Mouse (Mus musculus) limb, embryonic 11.5 days (tissue): ENCODE results near the gene Klhdc3. TPM values are rescaled to one million over a fixed set of nuclear protein-coding genes. Genes with fewer than 3 reads are reported as not detected.

Source experiments
- ATAC-seq: fragments of 200-750 bp; cut with Nextera tagmentation; 2 replicates; pipeline ENCODE4 v1.8.0; 2017; ENCODE audit warnings: low read depth; ENCODE audit not compliant: insufficient number of reproducible peaks, low FRiP score, low TSS enrichment
- DNase-seq: peaks from one replicate; pipeline ENCODE4 v3.0.0-alpha.2; 2015; ENCODE audit warnings: low spot score
- H3K27ac ChIP-seq: fragments of 300-500 bp; sonication (generic); replicated peaks from 2 replicates; pipeline ENCODE4 v1.5.1; 2014; ENCODE audit warnings: low read depth, mild to moderate bottlenecking, low read length
- H3K27me3 ChIP-seq: fragments of 300-500 bp; sonication (generic); 2 replicates; pipeline ENCODE4 v1.6.1; 2014; ENCODE audit warnings: mild to moderate bottlenecking, low read length, mixed read lengths; ENCODE audit not compliant: control insufficient read depth, insufficient read depth
- H3K36me3 ChIP-seq: fragments of 300-500 bp; sonication (generic); 2 replicates; pipeline ENCODE4 v1.6.1; 2014; ENCODE audit warnings: mild to moderate bottlenecking, low read length, moderate library complexity, mixed read lengths; ENCODE audit not compliant: control insufficient read depth, insufficient read depth
- H3K4me1 ChIP-seq: fragments of 300-500 bp; sonication (generic); 2 replicates; pipeline ENCODE4 v1.6.1; 2014; ENCODE audit warnings: low read length, mixed read lengths; ENCODE audit not compliant: control insufficient read depth, insufficient read depth
- H3K4me2 ChIP-seq: fragments of 300-500 bp; sonication (generic); 2 replicates; pipeline ENCODE4 v1.6.1; 2014; ENCODE audit warnings: low read depth, mild to moderate bottlenecking, moderate library complexity; ENCODE audit not compliant: severe bottlenecking
- H3K4me3 ChIP-seq: fragments of 300-500 bp; sonication (generic); 2 replicates; pipeline ENCODE4 v1.5.1; 2014; ENCODE audit warnings: low read depth, low read length
- H3K9ac ChIP-seq: fragments of 300-500 bp; sonication (generic); 2 replicates; pipeline ENCODE4 v1.6.1; 2014; ENCODE audit warnings: mild to moderate bottlenecking, low read length
- H3K9me3 ChIP-seq: fragments of 300-500 bp; sonication (generic); 2 replicates; pipeline ENCODE4 v1.6.1; 2016; ENCODE audit warnings: low read length; ENCODE audit not compliant: control insufficient read depth
- WGBS: fragments of 180-500 bp; shearing (Covaris S2); extraction: QIAGEN DNeasy Blood & Tissue Kit; methylation state at CpG from one replicate; pipeline ENCODE4 v1.1.7; 2014; 5-methylcytosine and 5-hydroxymethylcytosine counted together
- polyA plus RNA-seq: library from polyadenylated mRNA; unstranded; fragments of >200 nt; fragmentation: Nextera tagmentation; extraction: Ambion mirVana; gene quantifications from 2 replicates; pipeline ENCODE4 v1.2.1, GENCODE M21; 2014

The Klhdc3 gene
- 117 and 121 TPM in 2 replicates for polyA plus RNA-seq

GRCm38 (mm10) chr17:46680760-46681373 is at the start of gene Klhdc3:
Gene Klhdc3 (minus strand): TSS chr17:46680914.
- Histone ChIP-seq H3K4me2 (peak within 1 kb of the TSS; percentile 83), H3K9ac (peak within 1 kb of the TSS; percentile 70), H3K9me3 (no peaks in the 10 kb centered on the region), H3K27ac (peak within 1 kb of the TSS; percentile 88), H3K27me3 (no peaks in the 10 kb centered on the region), H3K4me3 (peak within 1 kb of the TSS; percentile 88), H3K4me1 (peaks cover 17% of the 10 kb centered on the region), H3K36me3 (peaks cover 48% of the 10 kb centered on the region)
- DNase-seq, result peak; percentile 100
- under 1% methylated on average over 48 of the region's 49 CpGs for WGBS
- ATAC-seq, result peak; percentile 97

GRCm38 (mm10) chr17:46728904-46729318 is 48.2 kb upstream of the Klhdc3 start, which contains the start of gene Gnmt:
Gene Gnmt (minus strand): TSS chr17:46729168.
- 17% methylated on average over 24 of the region's 24 CpGs for WGBS
- ATAC-seq (no peak), DNase-seq (no peak)
- Histone ChIP-seq H3K4me3 (no peak within 1 kb of the TSS), H3K27ac (no peak within 1 kb of the TSS), H3K9ac (no peak within 1 kb of the TSS; the same call in 1 of the 2 replicates), H3K4me1 (0 out of 2 replicates have a peak, but pooled peaks cover 6% of the 10 kb centered on the region), H3K9me3 (no peaks in the 10 kb centered on the region), H3K4me2 (peak within 1 kb of the TSS; percentile 31), H3K27me3 (peaks cover 12% of the 10 kb centered on the region), H3K36me3 (0 out of 2 replicates have a peak, but pooled peaks cover 2% of the 10 kb centered on the region)

- ATAC-seq, result no peak
- Histone ChIP-seq H3K4me3 (no peak overlapping the region), H3K9ac (no peak overlapping the region), H3K9me3 (no peaks in the 10 kb centered on the region), H3K27ac (no peak overlapping the region), H3K4me1 (0 out of 2 replicates have a peak, but pooled peaks cover 6% of the 10 kb centered on the region), H3K27me3 (peaks cover 12% of the 10 kb centered on the region), H3K4me2 (peak overlapping the region; percentile 31; the same call in 1 of the 2 replicates), H3K36me3 (peaks cover 2% of the 10 kb centered on the region; the same call in 1 of the 2 replicates)
- no peak for DNase-seq
- WGBS, result 45% methylated on average over 11 of the region's 11 CpGs
Measured at GRCm38 (mm10) chr17:46728496-46728895, 47.8 kb upstream of the Klhdc3 start.

GRCm38 (mm10) chr17:46728021-46728420 is 47.3 kb upstream of the Klhdc3 start:
- peaks cover 2% of the 10 kb centered on the region; the same call in 1 of the 2 replicates for H3K36me3 ChIP-seq
- H3K9ac ChIP-seq, result no peak overlapping the region
- H3K4me1 ChIP-seq, result 0 out of 2 replicates have a peak, but pooled peaks cover 6% of the 10 kb centered on the region
- H3K27ac ChIP-seq, result no peak overlapping the region
- DNase-seq (peak; percentile 60), ATAC-seq (no peak)
- H3K27me3 ChIP-seq, result peaks cover 12% of the 10 kb centered on the region
- no peak overlapping the region for H3K4me2 ChIP-seq
- 39% methylated on average over 6 of the region's 6 CpGs for WGBS
- no peak overlapping the region for H3K4me3 ChIP-seq
- H3K9me3 ChIP-seq, result no peaks in the 10 kb centered on the region

GRCm38 (mm10) chr17:46727271-46727670 is 46.6 kb upstream of the Klhdc3 start:
- Histone ChIP-seq H3K4me3 (no peak overlapping the region), H3K9ac (no peak overlapping the region), H3K4me1 (0 out of 2 replicates have a peak, but pooled peaks cover 6% of the 10 kb centered on the region), H3K27ac (no peak overlapping the region), H3K4me2 (no peak overlapping the region), H3K36me3 (peaks cover 2% of the 10 kb centered on the region; the same call in 1 of the 2 replicates), H3K27me3 (peaks cover 12% of the 10 kb centered on the region), H3K9me3 (no peaks in the 10 kb centered on the region)
- WGBS, result 91% methylated on average over 11 of the region's 11 CpGs
- no peak for ATAC-seq
- DNase-seq, result no peak

- WGBS, result 92% methylated on average over 26 of the region's 26 CpGs
- H3K4me2 ChIP-seq, result no peak overlapping the region
Measured at GRCm38 (mm10) chr17:46725731-46726645, 45.3 kb upstream of the Klhdc3 start.

GRCm38 (mm10) chr17:46725273-46725672 is 44.6 kb upstream of the Klhdc3 start:
- peak; percentile 68 for DNase-seq
- H3K27me3 ChIP-seq, result peaks cover 12% of the 10 kb centered on the region
- H3K36me3 ChIP-seq, result peaks cover 2% of the 10 kb centered on the region; the same call in 1 of the 2 replicates
- WGBS, result 51% methylated on average over 9 of the region's 9 CpGs
- no peak overlapping the region for H3K4me3 ChIP-seq
- ATAC-seq, result no peak
- 0 out of 2 replicates have a peak, but pooled peaks cover 6% of the 10 kb centered on the region for H3K4me1 ChIP-seq
- no peak overlapping the region for H3K4me2 ChIP-seq
- H3K9ac ChIP-seq, result no peak overlapping the region
- no peak overlapping the region for H3K27ac ChIP-seq
- H3K9me3 ChIP-seq, result no peaks in the 10 kb centered on the region

More at GRCm38 (mm10) chr17:46725731-46726645, 45.3 kb upstream of the Klhdc3 start:
- peaks cover 12% of the 10 kb centered on the region for H3K27me3 ChIP-seq
- ATAC-seq (no peak), DNase-seq (no peak)
- H3K4me1 ChIP-seq, result 0 out of 2 replicates have a peak, but pooled peaks cover 6% of the 10 kb centered on the region
- H3K4me3 ChIP-seq, result no peak overlapping the region
- no peak overlapping the region for H3K27ac ChIP-seq
- no peak overlapping the region for H3K9ac ChIP-seq
- no peaks in the 10 kb centered on the region for H3K9me3 ChIP-seq
- H3K36me3 ChIP-seq, result peaks cover 2% of the 10 kb centered on the region; the same call in 1 of the 2 replicates
